Mouse (Mus musculus): Measurements from ENCODE around the gene Slc12a5. TPM values are rescaled to one million over a fixed set of nuclear protein-coding genes. Genes with fewer than 3 reads are reported as not detected.

Slc12a5 gene
- polyA plus RNA-seq, 1 experiment from 2014 or later: 0.46 TPM

GRCm38 (mm10) chr2:164988777-164989176, 28.2 kb downstream of the Slc12a5 start:
- no peak overlapping the region for H3K4me2 ChIP-seq (ENCODE audit: low read depth, low read length)
- no peak for ATAC-seq (ENCODE audit: insufficient read depth, low FRiP score)
- no peak overlapping the region for H3K4me3 ChIP-seq (replicated peaks; ENCODE audit: low read length)
- 59% methylated on average over 13 of the region's 13 CpGs for WGBS
- H3K4me1 ChIP-seq (ENCODE audit: control insufficient read depth, insufficient read depth, low read length): no peaks in the 10 kb centered on the region
- no peak overlapping the region for H3K9ac ChIP-seq (ENCODE audit: low read length)
- H3K36me3 ChIP-seq (ENCODE audit: control insufficient read depth, insufficient read depth, low read length): no peaks in the 10 kb centered on the region
- no peaks in the 10 kb centered on the region for H3K27me3 ChIP-seq (ENCODE audit: control insufficient read depth, insufficient read depth, low read length)
- no peaks in the 10 kb centered on the region for H3K9me3 ChIP-seq (replicated peaks; ENCODE audit: control insufficient read depth, low read length)
- no peak overlapping the region for H3K27ac ChIP-seq (ENCODE audit: low read length)

- no peak overlapping the region for H3K27ac ChIP-seq (ENCODE audit: low read length)
- peaks cover 5% of the 10 kb centered on the region; the same call in 1 of the 2 replicates for H3K27me3 ChIP-seq (ENCODE audit: control insufficient read depth, insufficient read depth, low read length)
- WGBS: 78% methylated on average over 3 of the region's 3 CpGs
- ATAC-seq (ENCODE audit: insufficient read depth, low FRiP score): no peak
- no peaks in the 10 kb centered on the region for H3K4me1 ChIP-seq (ENCODE audit: control insufficient read depth, insufficient read depth, low read length)
- H3K36me3 ChIP-seq (ENCODE audit: control insufficient read depth, insufficient read depth, low read length): no peaks in the 10 kb centered on the region
- no peak overlapping the region for H3K4me2 ChIP-seq (ENCODE audit: low read depth, low read length)
- no peak overlapping the region for H3K9ac ChIP-seq (ENCODE audit: low read length)
- no peaks in the 10 kb centered on the region for H3K9me3 ChIP-seq (replicated peaks; ENCODE audit: control insufficient read depth, low read length)
- H3K4me3 ChIP-seq (replicated peaks; ENCODE audit: low read length): no peak overlapping the region
These were observed 30.5 kb downstream of the Slc12a5 start for GRCm38 (mm10) chr2:164991111-164991510.

- Histone ChIP-seq H3K4me3 (replicated peaks; ENCODE audit: low read length) (no peak overlapping the region), H3K9ac (ENCODE audit: low read length) (no peak overlapping the region), H3K4me2 (ENCODE audit: low read depth, low read length) (no peak overlapping the region), H3K4me1 (ENCODE audit: control insufficient read depth, insufficient read depth, low read length) (no peaks in the 10 kb centered on the region), H3K27me3 (ENCODE audit: control insufficient read depth, insufficient read depth, low read length) (peaks cover 12% of the 10 kb centered on the region; the same call in 1 of the 2 replicates), H3K36me3 (ENCODE audit: control insufficient read depth, insufficient read depth, low read length) (no peaks in the 10 kb centered on the region), H3K9me3 (replicated peaks; ENCODE audit: control insufficient read depth, low read length) (no peaks in the 10 kb centered on the region), H3K27ac (ENCODE audit: low read length) (no peak overlapping the region)
- WGBS: 27% methylated on average over 10 of the region's 10 CpGs
- no peak for ATAC-seq (ENCODE audit: insufficient read depth, low FRiP score)
These were observed 31.2 kb downstream of the Slc12a5 start for GRCm38 (mm10) chr2:164991808-164992207.

GRCm38 (mm10) chr2:164994156-164994555, 33.6 kb downstream of the Slc12a5 start:
- ATAC-seq (ENCODE audit: insufficient read depth, low FRiP score): no peak
- Histone ChIP-seq H3K27ac (ENCODE audit: low read length) (no peak overlapping the region), H3K27me3 (ENCODE audit: control insufficient read depth, insufficient read depth, low read length) (peaks cover 29% of the 10 kb centered on the region), H3K4me3 (replicated peaks; ENCODE audit: low read length) (no peak overlapping the region), H3K4me1 (ENCODE audit: control insufficient read depth, insufficient read depth, low read length) (peaks cover 16% of the 10 kb centered on the region), H3K36me3 (ENCODE audit: control insufficient read depth, insufficient read depth, low read length) (no peaks in the 10 kb centered on the region), H3K9ac (ENCODE audit: low read length) (no peak overlapping the region), H3K9me3 (replicated peaks; ENCODE audit: control insufficient read depth, low read length) (no peaks in the 10 kb centered on the region), H3K4me2 (ENCODE audit: low read depth, low read length) (no peak overlapping the region)
- WGBS: 87% methylated on average over 11 of the region's 11 CpGs

- Histone ChIP-seq H3K4me1 (ENCODE audit: control insufficient read depth, insufficient read depth, low read length) (peaks cover 16% of the 10 kb centered on the region), H3K9me3 (replicated peaks; ENCODE audit: control insufficient read depth, low read length) (no peaks in the 10 kb centered on the region), H3K27ac (ENCODE audit: low read length) (no peak overlapping the region), H3K27me3 (ENCODE audit: control insufficient read depth, insufficient read depth, low read length) (peaks cover 29% of the 10 kb centered on the region), H3K4me2 (ENCODE audit: low read depth, low read length) (no peak overlapping the region), H3K4me3 (replicated peaks; ENCODE audit: low read length) (no peak overlapping the region), H3K36me3 (ENCODE audit: control insufficient read depth, insufficient read depth, low read length) (no peaks in the 10 kb centered on the region), H3K9ac (ENCODE audit: low read length) (no peak overlapping the region)
- ATAC-seq (ENCODE audit: insufficient read depth, low FRiP score): no peak
- WGBS: 53% methylated on average over 21 of the region's 21 CpGs
These were observed 34.2 kb downstream of the Slc12a5 start for GRCm38 (mm10) chr2:164994659-164995428.

GRCm38 (mm10) chr2:164995976-164996375, 35.4 kb downstream of the Slc12a5 start:
- no peak overlapping the region for H3K4me2 ChIP-seq (ENCODE audit: low read depth, low read length)
- no peaks in the 10 kb centered on the region for H3K9me3 ChIP-seq (replicated peaks; ENCODE audit: control insufficient read depth, low read length)
- peaks cover 29% of the 10 kb centered on the region for H3K27me3 ChIP-seq (ENCODE audit: control insufficient read depth, insufficient read depth, low read length)
- H3K27ac ChIP-seq (ENCODE audit: low read length): no peak overlapping the region
- WGBS: 77% methylated on average over 11 of the region's 11 CpGs
- no peak for ATAC-seq (ENCODE audit: insufficient read depth, low FRiP score)
- H3K4me1 ChIP-seq (ENCODE audit: control insufficient read depth, insufficient read depth, low read length): peaks cover 16% of the 10 kb centered on the region
- H3K36me3 ChIP-seq (ENCODE audit: control insufficient read depth, insufficient read depth, low read length): no peaks in the 10 kb centered on the region; the same call in 1 of the 2 replicates
- H3K9ac ChIP-seq (ENCODE audit: low read length): no peak overlapping the region
- H3K4me3 ChIP-seq (replicated peaks; ENCODE audit: low read length): no peak overlapping the region

GRCm38 (mm10) chr2:164996848-164997720, 36.5 kb downstream of the Slc12a5 start:
- no peak overlapping the region for H3K27ac ChIP-seq (ENCODE audit: low read length)
- H3K27me3 ChIP-seq (ENCODE audit: control insufficient read depth, insufficient read depth, low read length): peaks cover 29% of the 10 kb centered on the region
- peak overlapping the region; percentile 39 for H3K4me3 ChIP-seq (replicated peaks; ENCODE audit: low read length)
- H3K36me3 ChIP-seq (ENCODE audit: control insufficient read depth, insufficient read depth, low read length): peaks cover 4% of the 10 kb centered on the region
- 10% methylated on average over 49 of the region's 49 CpGs for WGBS
- H3K4me1 ChIP-seq (ENCODE audit: control insufficient read depth, insufficient read depth, low read length): peaks cover 16% of the 10 kb centered on the region
- H3K4me2 ChIP-seq (ENCODE audit: low read depth, low read length): peak overlapping the region; percentile 62
- no peak for ATAC-seq (ENCODE audit: insufficient read depth, low FRiP score)
- H3K9me3 ChIP-seq (replicated peaks; ENCODE audit: control insufficient read depth, low read length): no peaks in the 10 kb centered on the region
- H3K9ac ChIP-seq (ENCODE audit: low read length): peak overlapping the region; percentile 15

GRCm38 (mm10) chr2:164997721-164998428, 37.3 kb downstream of the Slc12a5 start:
- H3K9me3 ChIP-seq (replicated peaks; ENCODE audit: control insufficient read depth, low read length): no peaks in the 10 kb centered on the region
- peak overlapping the region; percentile 39 for H3K4me3 ChIP-seq (replicated peaks; ENCODE audit: low read length)
- ATAC-seq (ENCODE audit: insufficient read depth, low FRiP score): 0 out of 2 replicates have a peak, but pooled peaks have one; percentile 20
- H3K27me3 ChIP-seq (ENCODE audit: control insufficient read depth, insufficient read depth, low read length): peaks cover 29% of the 10 kb centered on the region
- peaks cover 16% of the 10 kb centered on the region for H3K4me1 ChIP-seq (ENCODE audit: control insufficient read depth, insufficient read depth, low read length)
- H3K4me2 ChIP-seq (ENCODE audit: low read depth, low read length): peak overlapping the region; percentile 62
- H3K36me3 ChIP-seq (ENCODE audit: control insufficient read depth, insufficient read depth, low read length): peaks cover 4% of the 10 kb centered on the region
- H3K27ac ChIP-seq (ENCODE audit: low read length): no peak overlapping the region
- whole genome bisulfite sequencing: under 1% methylated on average over 52 of the region's 52 CpGs
- H3K9ac ChIP-seq (ENCODE audit: low read length): peak overlapping the region; percentile 15

Data from stomach, embryonic 16.5 days (tissue).